Mouse (Mus musculus) forebrain, embryonic 15.5 days (tissue): ENCODE results near the gene Swi5. TPM values are rescaled to one million over a fixed set of nuclear protein-coding genes. Genes with fewer than 3 reads are reported as not detected.

ENCODE experiments used
- ATAC-seq: fragments of 200-750 bp; cut with Nextera tagmentation; replicated peaks from 2 replicates; pipeline ENCODE4 v1.8.0; 2017; ENCODE audit warnings: mild to moderate bottlenecking, moderate TSS enrichment, moderate library complexity
- H3K27ac ChIP-seq: fragments of 300-500 bp; sonication (generic); replicated peaks from 2 replicates; pipeline ENCODE4 v1.5.1; 2015; ENCODE audit warnings: mild to moderate bottlenecking, inconsistent platforms
- H3K27me3 ChIP-seq: fragments of 300-500 bp; sonication (generic); 2 replicates; pipeline ENCODE4 v1.6.1; 2015; ENCODE audit warnings: inconsistent platforms
- H3K36me3 ChIP-seq: fragments of 300-500 bp; sonication (generic); 2 replicates; pipeline ENCODE4 v1.6.1; 2015; ENCODE audit warnings: mild to moderate bottlenecking, inconsistent platforms
- H3K4me1 ChIP-seq: fragments of 300-500 bp; sonication (generic); 2 replicates; pipeline ENCODE4 v1.6.1; 2015; ENCODE audit warnings: inconsistent platforms
- H3K4me2 ChIP-seq: fragments of 300-500 bp; sonication (generic); replicated peaks from 2 replicates; pipeline ENCODE4 v1.6.1; 2015; ENCODE audit warnings: mild to moderate bottlenecking, inconsistent platforms
- H3K4me3 ChIP-seq: fragments of 300-500 bp; sonication (generic); 2 replicates; pipeline ENCODE4 v1.5.1; 2015; ENCODE audit warnings: mild to moderate bottlenecking, inconsistent platforms
- H3K9ac ChIP-seq: fragments of 300-500 bp; sonication (generic); replicated peaks from 2 replicates; pipeline ENCODE4 v1.6.1; 2015; ENCODE audit warnings: mild to moderate bottlenecking, inconsistent platforms
- H3K9me3 ChIP-seq: fragments of 300-500 bp; sonication (generic); 2 replicates; pipeline ENCODE4 v1.6.1; 2016; ENCODE audit warnings: inconsistent platforms
- WGBS: fragments of 180-500 bp; shearing (Covaris S2); methylation state at CpG from one replicate; pipeline ENCODE4 v1.1.7; 2015; ENCODE audit warnings: mixed read lengths; 5-methylcytosine and 5-hydroxymethylcytosine counted together
- microRNA-seq: library from miRNA; unstranded; fragments of <30 nt; microRNA quantifications from one replicate; pipeline ENCODE4, GENCODE M21; 2016
- polyA plus RNA-seq: library from polyadenylated mRNA; unstranded; fragments of >200 nt; fragmentation: Nextera tagmentation; extraction: Ambion mirVana; gene quantifications from 2 replicates; pipeline ENCODE4 v1.2.1, GENCODE M21; 2015

Gene Swi5
- polyA plus RNA-seq, 1 experiment from 2014 or later = 369 TPM

DNA sequence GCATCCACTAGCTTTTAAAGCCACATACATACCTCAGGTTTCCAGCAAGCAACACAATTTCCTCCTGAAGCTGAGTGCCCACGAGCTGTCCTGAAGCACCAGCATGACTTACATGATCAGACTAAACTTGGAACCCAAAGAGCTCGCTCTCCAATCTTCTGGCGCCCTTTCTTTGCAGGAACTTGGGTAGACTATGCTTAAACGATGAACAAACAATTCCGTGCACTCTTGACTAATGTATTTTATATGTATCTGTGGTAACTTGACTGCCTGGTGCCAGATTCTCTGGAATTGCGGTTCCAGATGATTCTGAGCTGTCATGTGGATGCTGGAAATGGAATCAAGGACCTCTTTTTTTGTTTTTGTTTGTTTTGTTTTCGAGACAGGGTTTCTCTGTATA lies 52.4 kb downstream of the Swi5 start:
- Histone ChIP-seq H3K9me3 (no peaks in the 10 kb centered on the region), H3K36me3 (peaks cover 38% of the 10 kb centered on the region), H3K4me3 (peak overlapping the region; percentile 76), H3K27me3 (no peaks in the 10 kb centered on the region), H3K9ac (peak overlapping the region; percentile 73), H3K27ac (0 out of 2 replicates have a peak overlapping the region, but pooled peaks have one; percentile 83), H3K4me1 (peaks cover 26% of the 10 kb centered on the region), H3K4me2 (peak overlapping the region; percentile 85)
- WGBS = 35% methylated on average over 7 of the region's 7 CpGs
- no peak for ATAC-seq

Small RNAs within 50 kb of the gene (microRNA-seq; reads per million reads assigned to microRNA genes)
- gene Gm23363 = not detected
- gene Mir199b = 52.3 reads per million, percentile 45 among the genes with 10 or more reads in this experiment

Other genes starting within 250 kb of the Swi5 start
- gene Fam78a, start 203.2 kb downstream of the Swi5 start, polyA plus RNA-seq = 0.46 and 0.54 TPM in 2 replicates
- gene Plpp7, start 192.5 kb downstream of the Swi5 start, polyA plus RNA-seq = 16.4 and 17.0 TPM in 2 replicates
- gene Prrc2b, start 137.0 kb downstream of the Swi5 start, polyA plus RNA-seq = 76.2 and 88.8 TPM in 2 replicates
- 29.9 and 34.5 TPM in 2 replicates for gene Pomt1, start 51.5 kb downstream of the Swi5 start, polyA plus RNA-seq
- 91.5 and 95.3 TPM in 2 replicates for gene Uck1, start 27.9 kb downstream of the Swi5 start, polyA plus RNA-seq
- 24.7 and 27.4 TPM in 2 replicates for gene Golga2, start 691 bp downstream of the Swi5 start, polyA plus RNA-seq
- gene Ciz1, start 64.3 kb upstream of the Swi5 start, polyA plus RNA-seq = 54.0 and 55.3 TPM in 2 replicates
- 23.7 and 29.1 TPM in 2 replicates for gene Dnm1, start 65.3 kb upstream of the Swi5 start, polyA plus RNA-seq
- 79.5 and 80.9 TPM in 2 replicates for gene 1110008P14Rik, start 93.9 kb upstream of the Swi5 start, polyA plus RNA-seq
- 0.51 and 0.63 TPM in 2 replicates for gene Lcn2, start 100.2 kb upstream of the Swi5 start, polyA plus RNA-seq
- 39.9 and 40.3 TPM in 2 replicates for gene Ptges2, start 107.8 kb upstream of the Swi5 start, polyA plus RNA-seq
- 6.3 and 7.0 TPM in 2 replicates for gene Naif1, start 162.4 kb upstream of the Swi5 start, polyA plus RNA-seq
- 46.4 and 48.2 TPM in 2 replicates for gene Slc25a25, start 163.4 kb upstream of the Swi5 start, polyA plus RNA-seq
- gene Fam102a, start 247.3 kb upstream of the Swi5 start, polyA plus RNA-seq = 5.7 and 6.1 TPM in 2 replicates